Mouse (Mus musculus) right cerebral cortex, adult 18-20 months (tissue): Measurements from ENCODE around the gene Grm2.
"Not testable (repeated sequence)": the region's sequence is repeated elsewhere in the genome, so short reads cannot be mapped to it uniquely, and the experiment has no call there.

ENCODE experiments used
- DNase-seq: peaks from one replicate; pipeline ENCODE4 v3.0.0; 2022; ENCODE audit warnings: mixed read lengths

Gene Grm2

GRCm38 (mm10) chr9:106647226-106647625 is 8.7 kb downstream of the Grm2 start:
- no peak for DNase-seq

GRCm38 (mm10) chr9:106645684-106646271 is 10.1 kb downstream of the Grm2 start:
- no peak for DNase-seq

GRCm38 (mm10) chr9:106643787-106644186 is 12.1 kb downstream of the Grm2 start:
- DNase-seq, result no peak

GRCm38 (mm10) chr9:106643128-106643527 is 12.8 kb downstream of the Grm2 start:
- DNase-seq, result peak; percentile 79

GRCm38 (mm10) chr9:106641346-106641745 is 14.5 kb downstream of the Grm2 start:
- no peak for DNase-seq

GRCm38 (mm10) chr9:106638154-106638553 is 17.7 kb downstream of the Grm2 start:
- DNase-seq, result no peak

GRCm38 (mm10) chr9:106632185-106632584 is 23.7 kb downstream of the Grm2 start:
- no peak for DNase-seq

- not testable (repeated sequence) for DNase-seq
These were observed 28.1 kb downstream of the Grm2 start for GRCm38 (mm10) chr9:106627796-106628195.

GRCm38 (mm10) chr9:106626282-106626681 is 29.6 kb downstream of the Grm2 start, which contains the start of gene Iqcf6:
Iqcf6 (plus strand) TSS chr9:106626582.
- DNase-seq, result no peak

- DNase-seq, result no peak
These were observed 38.4 kb downstream of the Grm2 start for GRCm38 (mm10) chr9:106617496-106617895.

- DNase-seq, result no peak
These were observed 39.6 kb downstream of the Grm2 start for GRCm38 (mm10) chr9:106616306-106616705.

- DNase-seq, result no peak
These were observed 41.3 kb downstream of the Grm2 start for GRCm38 (mm10) chr9:106614616-106615015.

- DNase-seq, result no peak
These were observed 41.9 kb downstream of the Grm2 start for GRCm38 (mm10) chr9:106613951-106614350.

GRCm38 (mm10) chr9:106610727-106611126 is 45.2 kb downstream of the Grm2 start:
- no peak for DNase-seq

- peak; percentile 62 for DNase-seq
These were observed 55.3 kb downstream of the Grm2 start for GRCm38 (mm10) chr9:106600546-106600945.

GRCm38 (mm10) chr9:106598466-106598865 is 57.4 kb downstream of the Grm2 start:
- no peak for DNase-seq

- peak; percentile 52 for DNase-seq
These were observed 60.0 kb downstream of the Grm2 start for GRCm38 (mm10) chr9:106595836-106596235.

GRCm38 (mm10) chr9:106595402-106595801 is 60.5 kb downstream of the Grm2 start:
- not testable (repeated sequence) for DNase-seq
